18 mouse cellular contexts compared by ENCODE assay signal in genomic region chr6:38058805-38059204, GRCm38 (mm10). TPM values are rescaled to one million over a fixed set of nuclear protein-coding genes. Genes with fewer than 3 reads are reported as not detected.
DNase-seq lines count a peak whose midpoint lies in the region; TF ChIP-seq lines count a peak whose summit lies in the region.
"Had no signal": no experiment of that assay in that cellular context is flagged by ENCODE, and none has a peak within 500 bp of the region (broad histone marks: within the 10 kb centered on the region; RNA-seq: fewer than 3 reads in every experiment).

No protein-coding gene starts in this region.

- TF ChIP-seq EP300 in heart, adult 2 months (IDR thresholded peaks at IDR 0.05; ENCODE audit: insufficient read depth, low read depth, low read length), result no peak

- H3K9ac ChIP-seq in heart, adult 2 months (ENCODE audit: low read depth, low read length), result no peak overlapping the region
- H3K9ac ChIP-seq: liver, embryonic 13.5 days; midbrain, embryonic 12.5 days had no signal

- peak; percentile 34 for TF ChIP-seq CTCF in heart, adult 2 months (IDR thresholded peaks at IDR 0.05)

- no peak for DNase-seq in heart, adult 2 months
- DNase-seq in heart, postnatal 36 days, result no peak
- DNase-seq in lung, postnatal 36 days, result peak; percentile 25
- DNase-seq in lung, adult 18-20 months, result no peak
- DNase-seq in brain, adult 2 months (ENCODE audit: low read depth, low spot score), result peak; percentile 31
- peak; percentile 14 to 16 for DNase-seq in thymus, postnatal 36 days
- DNase-seq in ovary, postnatal 10 days (ENCODE audit: low spot score), result no peak
- DNase-seq in cerebellum, adult 11-12 months, result no peak
- DNase-seq: adrenal gland, adult 8-10 months; cerebellum, adult 9-10 months; gastrocnemius, postnatal 10 days; kidney, adult 11 months; liver, embryonic 13.5 days; right cerebral cortex, postnatal 4 days had no signal

- H3K36me3 ChIP-seq in heart, adult 2 months (ENCODE audit: control insufficient read depth, insufficient read depth, low read length), result no peaks in the 10 kb centered on the region
- H3K36me3 ChIP-seq: liver, embryonic 13.5 days; midbrain, embryonic 12.5 days had no signal

- WGBS in heart, adult 2 months, result 58% methylated on average over 5 of the region's 5 CpGs

- no peak overlapping the region for H3K27ac ChIP-seq in heart, adult 2 months
- H3K27ac ChIP-seq: liver, embryonic 13.5 days; midbrain, embryonic 12.5 days had no signal

- H3K27me3 ChIP-seq in heart, adult 2 months (ENCODE audit: control insufficient read depth, insufficient read depth, low read length), result no peaks in the 10 kb centered on the region
- H3K27me3 ChIP-seq: liver, embryonic 13.5 days; midbrain, embryonic 12.5 days had no signal

- no peaks in the 10 kb centered on the region for H3K79me2 ChIP-seq in heart, adult 2 months (replicated peaks; ENCODE audit: control insufficient read depth, insufficient read depth, low read length)

- no peak for TF ChIP-seq POLR2A in heart, adult 2 months (IDR thresholded peaks at IDR 0.05; ENCODE audit: insufficient read depth, low read depth, low read length)

- no peaks in the 10 kb centered on the region for H3K4me1 ChIP-seq in heart, adult 2 months (ENCODE audit: control insufficient read depth, insufficient read depth, low read length)
- H3K4me1 ChIP-seq: liver, embryonic 13.5 days; midbrain, embryonic 12.5 days had no signal

- H3K4me3 ChIP-seq in heart, adult 2 months, result no peak overlapping the region
- H3K4me3 ChIP-seq: liver, embryonic 13.5 days; midbrain, embryonic 12.5 days had no signal

- intact Hi-C loops in heart, adult 2 months (cut with DNase I), result loop anchor here (5.0 kb wide), 1 partner anchor 37 kb away; no protein-coding TSS in a partner anchor
- intact Hi-C loops in heart, postnatal 36 days (cut with DNase I), result no loop called here

RNA-seq across cellular contexts. Expression of gene Svopl, which starts 12.0 kb away (rescaled TPM):
- total RNA-seq in heart, adult 2 months (2021), result under 1 TPM; 0.39 to 0.41 TPM
- polyA plus RNA-seq in heart, adult 2 months (2012; rRNA removed), result 0.85 and 2.1 TPM in 2 replicates
- total RNA-seq in heart, postnatal 36 days (2021), result under 1 TPM; 0.39 to 0.68 TPM
- total RNA-seq: MEL had no signal
- polyA plus RNA-seq: liver, embryonic 13.5 days had no signal

RNA-seq across cellular contexts. Expression of gene Tmem213, which starts 50.2 kb away (rescaled TPM):
- not detected for total RNA-seq in heart, adult 2 months (2021)
- polyA plus RNA-seq in heart, adult 2 months (2012; rRNA removed), result not detected in 2 replicates
- not detected for total RNA-seq in heart, postnatal 36 days (2021)
- total RNA-seq: adrenal gland, adult 8-10 months; gastrocnemius, postnatal 10 days; layer of hippocampus, postnatal 25 days; MEL had no signal
- polyA plus RNA-seq: liver, embryonic 13.5 days; midbrain, embryonic 12.5 days; neural tube, embryonic 14.5 days had no signal

Comparison
In these comparisons a context has a peak if more than half of its experiments do, and no peak if none do; other contexts are left out.
1. DNase-seq: peak in lung, postnatal 36 days (single experiment), brain, adult 2 months (single experiment) and thymus, postnatal 36 days (2 of 2); none in heart, adult 2 months (0 of 2), heart, postnatal 36 days (0 of 2), lung, adult 18-20 months (0 of 2), ovary, postnatal 10 days (single experiment) and cerebellum, adult 11-12 months (single experiment).